Mouse (Mus musculus): Measurements from ENCODE around the gene Bcar3. TPM values are rescaled to one million over a fixed set of nuclear protein-coding genes. Genes with fewer than 3 reads are reported as not detected.

Gene Bcar3
- total and polyA plus RNA-seq, 3 experiments: 47.4 to 61.2 (median 52.0) TPM

DNA sequence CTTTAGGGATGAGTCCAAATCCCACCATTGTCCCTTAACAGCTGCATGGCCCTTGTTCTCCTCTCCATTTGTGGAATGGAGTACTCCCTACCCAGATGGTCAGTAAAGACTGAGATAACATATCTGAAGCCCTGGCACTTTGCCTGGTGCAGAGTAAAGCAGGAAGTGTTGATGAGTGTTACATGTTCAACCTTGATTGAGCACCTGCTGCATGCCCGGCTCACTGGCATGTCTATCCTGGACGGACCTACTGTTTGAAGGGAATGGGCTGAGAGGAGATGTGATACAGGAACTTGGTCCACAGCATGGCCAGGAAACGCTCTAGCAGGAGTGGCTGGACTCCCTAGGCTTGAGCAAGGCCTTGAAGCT lies 222.4 kb downstream of the Bcar3 start:
- no peak for DNase-seq (ENCODE audit: extremely low read depth)
- in situ Hi-C loops (cut with MboI; ENCODE audit: low pct_ligation_motif_present, low pct_unique_long_range_greater_than_20kb, low sequenced_read_pairs) (no loop called here), dilution Hi-C loops (cut with MboI; ENCODE audit: extremely low pct_ligation_motif_present, extremely low pct_unique_long_range_greater_than_20kb, low sequenced_read_pairs) (no loop called here)
- Histone ChIP-seq H3K79me2 (replicated peaks; ENCODE audit: control insufficient read depth, extremely low read depth, insufficient read depth, poor library complexity, severe bottlenecking) (no peaks in the 10 kb centered on the region; the same call in 1 of the 2 replicates), H3K4me2 (ENCODE audit: insufficient read depth, low read depth, poor library complexity, severe bottlenecking) (no peak overlapping the region), H3K27me3 (replicated peaks) (no peaks in the 10 kb centered on the region), H3K4me1 (ENCODE audit: control insufficient read depth in 1 of 2, insufficient read depth in 2 of 2) (peaks cover 11 to 26% of the 10 kb centered on the region in 2 experiments; a peak in 3 of 4 replicates), H3K9ac (ENCODE audit: insufficient read depth, low read depth) (no peak overlapping the region), H3K4me3 (replicated peaks in 1 of 3; ENCODE audit: low read depth in 2 of 3, low read length in 2 of 3, poor library complexity in 1 of 3) (no peak overlapping the region), H3K9me3 (replicated peaks; ENCODE audit: low read length) (no peaks in the 10 kb centered on the region), H3K36me3 (replicated peaks in 1 of 2; ENCODE audit: control insufficient read depth in 1 of 2, insufficient read depth in 1 of 2, low read length in 1 of 2) (peaks cover 76 to 91% of the 10 kb centered on the region in 2 experiments), H3K27ac (ENCODE audit: insufficient read depth, low read depth) (no peak overlapping the region)
- TF ChIP-seq TCF12 (IDR thresholded peaks at IDR 0.05; ENCODE audit: low read depth, low read length): no peak
- TF ChIP-seq MAZ (IDR thresholded peaks at IDR 0.05; ENCODE audit: low read depth, low read length): no peak
- TF ChIP-seq JUND (conservative IDR thresholded peaks at IDR 0.05; ENCODE audit: low read depth, low read length): no peak
- no peak for TF ChIP-seq CTCF (conservative IDR thresholded peaks at IDR 0.05 in 1 of 2, IDR thresholded peaks at IDR 0.05 in 1 of 2; ENCODE audit: low read depth in 2 of 2, low read length in 2 of 2)

DNA sequence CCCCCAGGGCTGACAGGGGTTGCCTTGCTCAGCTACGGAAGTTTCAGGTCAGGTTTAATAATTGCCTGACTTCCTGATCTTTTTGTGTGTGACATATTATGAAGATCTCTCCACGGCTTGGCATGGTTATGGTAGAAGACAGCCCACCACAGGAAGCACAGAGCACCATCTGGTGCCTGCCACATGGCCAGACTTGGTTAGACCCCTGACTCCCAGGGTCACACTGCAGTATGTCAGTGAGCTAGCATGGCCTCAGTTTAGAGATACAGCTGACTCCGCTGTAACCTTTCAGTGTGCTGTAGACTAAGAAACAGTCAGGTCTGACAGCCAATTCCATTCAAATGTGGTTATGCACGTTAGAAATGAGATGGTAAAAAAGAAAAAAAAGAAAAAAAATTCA lies 223.8 kb downstream of the Bcar3 start:
- TF ChIP-seq CHD2 (IDR thresholded peaks at IDR 0.05; ENCODE audit: low read length) (no peak), RAD21 (IDR thresholded peaks at IDR 0.05; ENCODE audit: low read depth, low read length) (no peak), ZMIZ1 (IDR thresholded peaks at IDR 0.05; ENCODE audit: low read depth, low read length) (no peak), CTCF (conservative IDR thresholded peaks at IDR 0.05 in 1 of 2, IDR thresholded peaks at IDR 0.05 in 1 of 2; ENCODE audit: low read depth in 2 of 2, low read length in 2 of 2) (no peak), MEF2A (IDR thresholded peaks at IDR 0.05; ENCODE audit: borderline replicate concordance, low read depth, low read length) (no peak), SMC3 (IDR thresholded peaks at IDR 0.05; ENCODE audit: low read depth, low read length) (no peak)
- in situ Hi-C loops (cut with MboI; ENCODE audit: low pct_ligation_motif_present, low pct_unique_long_range_greater_than_20kb, low sequenced_read_pairs): no loop called here
- Histone ChIP-seq H3K9ac (ENCODE audit: insufficient read depth, low read depth) (no peak overlapping the region), H3K79me2 (replicated peaks; ENCODE audit: control insufficient read depth, extremely low read depth, insufficient read depth, poor library complexity, severe bottlenecking) (no peaks in the 10 kb centered on the region), H3K4me3 (replicated peaks in 1 of 3; ENCODE audit: low read depth in 2 of 3, low read length in 2 of 3, poor library complexity in 1 of 3) (no peak overlapping the region), H3K36me3 (replicated peaks in 1 of 2; ENCODE audit: control insufficient read depth in 1 of 2, insufficient read depth in 1 of 2, low read length in 1 of 2) (peaks cover 74 to 91% of the 10 kb centered on the region in 2 experiments), H3K4me1 (ENCODE audit: control insufficient read depth in 1 of 2, insufficient read depth in 2 of 2) (peaks cover 12 to 32% of the 10 kb centered on the region in 2 experiments; a peak in 3 of 4 replicates), H3K27me3 (replicated peaks) (no peaks in the 10 kb centered on the region), H3K4me2 (ENCODE audit: insufficient read depth, low read depth, poor library complexity, severe bottlenecking) (no peak overlapping the region), H3K9me3 (replicated peaks; ENCODE audit: low read length) (no peaks in the 10 kb centered on the region), H3K27ac (ENCODE audit: insufficient read depth, low read depth) (no peak overlapping the region)
- no peak for DNase-seq (ENCODE audit: extremely low read depth)
- dilution Hi-C loops (cut with MboI; ENCODE audit: extremely low pct_ligation_motif_present, extremely low pct_unique_long_range_greater_than_20kb, low sequenced_read_pairs): no loop called here

DNA sequence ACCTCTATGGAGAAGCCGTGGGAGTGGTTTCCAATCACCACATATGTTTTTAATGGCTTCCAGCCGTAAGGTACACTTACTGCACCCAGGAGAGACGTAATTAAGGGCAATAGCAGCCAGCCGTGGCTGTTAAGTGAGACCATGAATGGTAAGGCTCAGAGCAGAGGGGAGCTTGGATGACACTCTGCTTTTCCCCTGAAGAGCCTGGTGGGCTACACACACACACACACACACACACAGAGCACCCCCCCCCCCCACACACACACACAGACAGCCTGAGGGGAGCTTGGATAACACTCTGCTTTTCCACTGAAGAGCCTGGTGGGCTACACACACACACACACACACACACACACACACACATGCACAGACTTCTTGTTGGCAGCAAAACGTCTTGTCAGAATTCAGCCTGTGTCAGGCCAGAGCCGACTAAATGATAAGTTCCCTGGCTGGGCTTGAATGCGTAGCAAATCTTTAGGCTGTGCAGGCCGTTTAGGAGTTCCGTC lies 224.3 kb downstream of the Bcar3 start:
- DNase-seq (ENCODE audit: extremely low read depth): no peak
- Histone ChIP-seq H3K27me3 (replicated peaks) (no peaks in the 10 kb centered on the region), H3K79me2 (replicated peaks; ENCODE audit: control insufficient read depth, extremely low read depth, insufficient read depth, poor library complexity, severe bottlenecking) (no peaks in the 10 kb centered on the region), H3K36me3 (replicated peaks in 1 of 2; ENCODE audit: control insufficient read depth in 1 of 2, insufficient read depth in 1 of 2, low read length in 1 of 2) (peaks cover 76 to 92% of the 10 kb centered on the region in 2 experiments), H3K27ac (ENCODE audit: insufficient read depth, low read depth) (no peak overlapping the region), H3K9me3 (replicated peaks; ENCODE audit: low read length) (no peaks in the 10 kb centered on the region), H3K4me2 (ENCODE audit: insufficient read depth, low read depth, poor library complexity, severe bottlenecking) (no peak overlapping the region), H3K4me3 (replicated peaks in 1 of 3; ENCODE audit: low read depth in 2 of 3, low read length in 2 of 3, poor library complexity in 1 of 3) (no peak overlapping the region), H3K4me1 (ENCODE audit: control insufficient read depth in 1 of 2, insufficient read depth in 2 of 2) (peaks cover 12 to 32% of the 10 kb centered on the region in 2 experiments; a peak in 3 of 4 replicates), H3K9ac (ENCODE audit: insufficient read depth, low read depth) (no peak overlapping the region)
- no peak for TF ChIP-seq CHD2 (IDR thresholded peaks at IDR 0.05; ENCODE audit: low read length)
- dilution Hi-C loops (cut with MboI; ENCODE audit: extremely low pct_ligation_motif_present, extremely low pct_unique_long_range_greater_than_20kb, low sequenced_read_pairs): no loop called here
- in situ Hi-C loops (cut with MboI; ENCODE audit: low pct_ligation_motif_present, low pct_unique_long_range_greater_than_20kb, low sequenced_read_pairs): no loop called here
